Mouse (Mus musculus) limb, embryonic 11.5 days (tissue): ENCODE measurements around the gene Nwd2. TPM values are rescaled to one million over a fixed set of nuclear protein-coding genes. Genes with fewer than 3 reads are reported as not detected.
A peak's percentile ranks its signal among the peaks of the same experiment; 100 is the strongest.

Experiments used
- ATAC-seq: fragments of 200-750 bp; cut with Nextera tagmentation; 2 replicates; pipeline ENCODE4 v1.8.0; 2017; ENCODE audit warnings: low read depth; ENCODE audit not compliant: insufficient number of reproducible peaks, low FRiP score, low TSS enrichment
- DNase-seq: peaks from one replicate; pipeline ENCODE4 v3.0.0-alpha.2; 2015; ENCODE audit warnings: low spot score
- H3K27ac ChIP-seq: fragments of 300-500 bp; sonication (generic); replicated peaks from 2 replicates; pipeline ENCODE4 v1.5.1; 2014; ENCODE audit warnings: low read depth, mild to moderate bottlenecking, low read length
- H3K27me3 ChIP-seq: fragments of 300-500 bp; sonication (generic); 2 replicates; pipeline ENCODE4 v1.6.1; 2014; ENCODE audit warnings: mild to moderate bottlenecking, low read length, mixed read lengths; ENCODE audit not compliant: control insufficient read depth, insufficient read depth
- H3K36me3 ChIP-seq: fragments of 300-500 bp; sonication (generic); 2 replicates; pipeline ENCODE4 v1.6.1; 2014; ENCODE audit warnings: mild to moderate bottlenecking, low read length, moderate library complexity, mixed read lengths; ENCODE audit not compliant: control insufficient read depth, insufficient read depth
- H3K4me1 ChIP-seq: fragments of 300-500 bp; sonication (generic); 2 replicates; pipeline ENCODE4 v1.6.1; 2014; ENCODE audit warnings: low read length, mixed read lengths; ENCODE audit not compliant: control insufficient read depth, insufficient read depth
- H3K4me2 ChIP-seq: fragments of 300-500 bp; sonication (generic); 2 replicates; pipeline ENCODE4 v1.6.1; 2014; ENCODE audit warnings: low read depth, mild to moderate bottlenecking, moderate library complexity; ENCODE audit not compliant: severe bottlenecking
- H3K4me3 ChIP-seq: fragments of 300-500 bp; sonication (generic); 2 replicates; pipeline ENCODE4 v1.5.1; 2014; ENCODE audit warnings: low read depth, low read length
- H3K9ac ChIP-seq: fragments of 300-500 bp; sonication (generic); 2 replicates; pipeline ENCODE4 v1.6.1; 2014; ENCODE audit warnings: mild to moderate bottlenecking, low read length
- H3K9me3 ChIP-seq: fragments of 300-500 bp; sonication (generic); 2 replicates; pipeline ENCODE4 v1.6.1; 2016; ENCODE audit warnings: low read length; ENCODE audit not compliant: control insufficient read depth
- WGBS: fragments of 180-500 bp; shearing (Covaris S2); extraction: QIAGEN DNeasy Blood & Tissue Kit; methylation state at CpG from one replicate; pipeline ENCODE4 v1.1.7; 2014; 5-methylcytosine and 5-hydroxymethylcytosine counted together
- polyA plus RNA-seq: library from polyadenylated mRNA; unstranded; fragments of >200 nt; fragmentation: Nextera tagmentation; extraction: Ambion mirVana; gene quantifications from 2 replicates; pipeline ENCODE4 v1.2.1, GENCODE M21; 2014

The Nwd2 gene
- polyA plus RNA-seq, 1 experiment from 2014 or later: 0.15 TPM

DNA sequence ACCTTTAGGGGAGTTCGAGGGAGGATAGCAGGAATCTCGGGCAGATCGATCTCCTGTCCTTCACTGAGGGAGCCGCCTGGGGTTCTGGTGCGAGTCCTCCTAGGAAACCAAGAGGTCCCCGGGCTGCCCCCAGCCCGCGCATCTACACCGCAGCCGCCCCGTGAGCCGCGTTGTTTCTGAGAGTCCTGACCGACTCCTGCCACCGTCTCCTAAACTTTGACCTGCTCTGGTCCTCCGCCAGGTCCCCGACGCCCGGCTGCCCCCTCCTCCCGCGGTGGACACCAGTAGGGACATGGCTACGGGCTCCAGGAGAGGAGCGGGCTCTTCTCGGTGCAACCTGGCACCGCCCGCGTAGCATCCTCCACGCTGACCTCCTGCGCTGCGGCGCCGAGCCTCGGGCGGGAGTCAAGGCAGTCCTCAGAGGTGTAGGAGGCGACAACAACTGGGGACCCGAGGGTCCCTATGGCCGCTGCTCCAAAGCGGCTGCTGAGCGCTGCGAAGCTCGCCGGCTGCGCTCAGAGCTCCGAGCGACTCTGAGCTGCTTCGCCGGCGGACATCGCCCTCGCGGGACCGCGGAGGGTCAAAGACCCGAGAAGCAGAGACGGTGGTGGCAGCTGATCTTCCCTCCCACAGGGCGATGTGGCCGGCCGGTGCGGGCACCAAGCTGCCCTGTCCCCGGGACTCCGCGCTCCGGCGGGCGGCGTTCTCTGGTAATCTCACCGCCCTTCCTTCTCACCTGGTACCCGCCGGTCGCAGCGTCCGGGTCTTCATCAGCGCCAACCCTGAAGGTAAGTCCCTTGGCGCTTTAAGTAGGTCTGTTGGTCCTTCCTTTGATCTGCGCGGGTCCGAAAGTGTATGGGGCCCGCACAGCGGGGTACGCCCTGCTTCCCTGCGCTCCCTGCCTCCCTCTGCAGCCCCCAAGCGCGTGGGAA is 897 bp downstream of the Nwd2 start:
- peaks cover 35% of the 10 kb centered on the region for H3K27me3 ChIP-seq
- H3K4me1 ChIP-seq: no peaks in the 10 kb centered on the region
- H3K9ac ChIP-seq: peak overlapping the region; percentile 27; the same call in 1 of the 2 replicates
- H3K4me2 ChIP-seq: peak overlapping the region; percentile 90
- peak; percentile 54; the same call in 1 of the 2 replicates for ATAC-seq
- no peaks in the 10 kb centered on the region for H3K36me3 ChIP-seq
- peak overlapping the region; percentile 45 for H3K4me3 ChIP-seq
- DNase-seq: peak; percentile 48
- under 1% methylated on average over 83 of the region's 83 CpGs for WGBS
- no peak overlapping the region for H3K27ac ChIP-seq
- H3K9me3 ChIP-seq: no peaks in the 10 kb centered on the region

DNA sequence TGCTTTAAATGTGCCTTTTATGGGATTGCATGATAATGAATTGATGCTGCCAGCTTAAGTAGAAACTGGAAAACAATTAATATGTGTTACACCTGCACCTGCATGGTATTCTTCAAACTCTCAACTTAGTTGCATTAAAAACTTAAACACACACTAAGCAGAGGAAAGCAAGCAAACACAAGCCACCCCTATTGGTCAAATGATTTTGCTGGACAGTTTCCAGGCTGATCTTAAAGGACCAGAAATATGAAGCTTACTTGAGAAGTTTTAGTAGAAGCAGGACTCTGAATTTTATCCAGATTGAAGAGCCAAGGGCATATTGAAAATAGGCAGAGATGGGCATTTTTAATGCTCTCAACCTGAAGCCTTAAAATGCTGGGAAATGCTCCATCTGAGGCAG is 2.9 kb downstream of the Nwd2 start:
- ATAC-seq (no peak), DNase-seq (no peak)
- no peaks in the 10 kb centered on the region for H3K9me3 ChIP-seq
- no peak overlapping the region for H3K27ac ChIP-seq
- no peaks in the 10 kb centered on the region for H3K4me1 ChIP-seq
- H3K4me2 ChIP-seq: no peak overlapping the region
- no peaks in the 10 kb centered on the region for H3K36me3 ChIP-seq
- H3K27me3 ChIP-seq: peaks cover 35% of the 10 kb centered on the region
- no peak overlapping the region for H3K4me3 ChIP-seq
- no peak overlapping the region for H3K9ac ChIP-seq

DNA sequence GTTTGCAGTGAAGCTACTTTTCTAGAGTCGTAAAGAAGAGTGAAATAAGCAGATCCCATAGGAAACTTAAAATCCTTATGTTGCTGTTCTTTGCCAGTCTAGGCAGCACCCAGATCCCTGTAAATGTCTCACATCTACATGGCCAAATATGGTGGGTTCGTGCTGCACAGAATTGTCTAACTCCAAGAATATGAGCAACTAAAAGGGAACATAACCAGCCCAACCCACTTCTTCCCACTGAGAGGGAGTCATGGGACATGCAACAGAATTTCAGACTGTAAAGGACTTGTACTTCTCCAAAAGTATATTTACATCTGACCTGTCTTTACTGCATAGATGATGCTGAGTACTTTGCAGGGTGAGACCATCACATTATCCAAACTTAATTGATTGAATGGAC is 3.8 kb downstream of the Nwd2 start:
- ATAC-seq (no peak), DNase-seq (no peak)
- Histone ChIP-seq H3K9ac (no peak overlapping the region), H3K9me3 (no peaks in the 10 kb centered on the region), H3K4me3 (no peak overlapping the region), H3K4me1 (no peaks in the 10 kb centered on the region), H3K4me2 (no peak overlapping the region), H3K36me3 (no peaks in the 10 kb centered on the region), H3K27ac (no peak overlapping the region), H3K27me3 (peaks cover 35% of the 10 kb centered on the region)
- WGBS: 87% methylated on average over 2 of the region's 2 CpGs

DNA sequence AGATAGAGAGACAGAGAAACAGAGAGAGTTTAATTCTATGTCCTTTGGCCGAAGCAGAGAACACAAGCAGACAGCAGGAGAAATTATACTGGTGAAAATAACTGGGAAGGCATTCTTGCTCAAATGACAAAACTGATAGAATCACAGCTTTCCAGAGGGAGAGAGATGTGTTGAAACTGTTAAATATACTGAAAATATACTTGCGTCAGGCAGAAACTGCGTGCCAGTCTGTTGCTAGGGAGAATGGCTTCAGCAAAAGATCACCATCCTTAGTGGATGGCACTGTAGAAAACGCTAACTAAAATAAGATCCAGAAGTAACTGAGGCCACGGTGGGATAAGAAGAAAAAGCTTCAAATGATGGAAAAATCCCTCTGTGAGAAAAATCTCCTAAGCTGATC is 18.0 kb downstream of the Nwd2 start:
- Histone ChIP-seq H3K4me2 (no peak overlapping the region), H3K9ac (no peak overlapping the region), H3K27ac (no peak overlapping the region), H3K4me3 (no peak overlapping the region), H3K9me3 (no peaks in the 10 kb centered on the region), H3K27me3 (no peaks in the 10 kb centered on the region), H3K4me1 (no peaks in the 10 kb centered on the region), H3K36me3 (no peaks in the 10 kb centered on the region)
- WGBS: 91% methylated on average over 5 of the region's 5 CpGs
- DNase-seq (no peak), ATAC-seq (no peak)

DNA sequence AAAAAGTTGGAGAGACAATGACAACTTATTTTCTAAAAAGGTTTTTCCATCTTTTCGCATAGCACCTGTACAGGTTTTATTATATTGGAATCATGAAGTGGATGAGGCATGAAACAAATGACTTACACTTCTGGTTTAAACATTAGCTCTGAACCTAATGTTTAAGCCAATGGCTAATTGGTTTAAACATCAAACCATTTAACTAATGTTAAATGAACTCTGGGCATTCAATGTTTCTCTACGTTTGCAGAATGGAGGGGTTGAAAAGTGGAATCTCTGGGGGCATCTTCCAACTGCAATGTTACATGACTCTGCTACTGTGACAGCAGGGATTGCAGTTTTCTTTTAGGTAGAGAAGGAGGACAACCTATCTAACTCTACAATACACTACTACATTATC is 27.0 kb downstream of the Nwd2 start:
- Histone ChIP-seq H3K9ac (no peak overlapping the region), H3K9me3 (no peaks in the 10 kb centered on the region), H3K27me3 (no peaks in the 10 kb centered on the region), H3K36me3 (no peaks in the 10 kb centered on the region), H3K4me1 (no peaks in the 10 kb centered on the region), H3K4me2 (no peak overlapping the region), H3K4me3 (no peak overlapping the region), H3K27ac (no peak overlapping the region)
- DNase-seq: no peak
- 86% methylated on average over 2 of the region's 2 CpGs for WGBS
- ATAC-seq: no peak

DNA sequence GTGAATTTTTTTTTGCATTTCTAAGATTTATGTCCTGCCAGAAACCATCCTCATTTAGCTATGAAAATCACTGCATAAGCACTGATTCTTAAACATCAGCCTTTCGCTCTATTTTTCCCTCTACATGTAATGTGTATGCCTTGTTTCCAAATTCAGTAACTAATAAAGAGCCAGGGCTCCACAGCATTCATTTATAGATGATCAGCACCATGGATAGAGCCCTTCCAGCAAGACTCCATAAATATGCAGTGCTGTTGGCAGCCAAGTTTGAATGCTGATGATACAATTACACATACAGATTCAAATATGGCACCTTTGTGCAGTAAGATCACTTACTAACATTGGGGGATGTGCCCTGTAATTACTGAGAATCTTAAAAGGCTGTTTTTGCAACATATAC is 40.2 kb downstream of the Nwd2 start:
- no peak overlapping the region for H3K4me2 ChIP-seq

DNA sequence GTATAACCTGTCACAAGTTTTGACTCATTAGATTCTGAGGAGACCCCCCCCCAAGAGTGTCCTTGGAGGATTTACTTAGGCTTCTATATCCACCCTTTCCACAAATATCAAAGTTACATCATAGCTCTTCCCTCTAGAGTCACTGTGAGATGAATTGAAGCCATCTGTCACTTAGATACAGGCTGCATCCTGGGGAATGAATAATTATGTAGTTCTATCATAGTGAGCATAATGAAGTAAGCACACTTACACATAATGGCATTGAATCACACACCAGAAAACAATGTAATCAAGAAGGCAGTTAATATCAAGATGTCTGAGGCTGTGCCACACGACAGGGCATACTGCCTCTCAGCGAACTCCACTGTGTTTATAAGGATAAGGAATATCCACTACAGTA is 47.9 kb downstream of the Nwd2 start:
- Histone ChIP-seq H3K4me3 (no peak overlapping the region), H3K9me3 (no peaks in the 10 kb centered on the region), H3K36me3 (no peaks in the 10 kb centered on the region), H3K27me3 (no peaks in the 10 kb centered on the region), H3K4me2 (no peak overlapping the region), H3K9ac (no peak overlapping the region), H3K27ac (no peak overlapping the region), H3K4me1 (no peaks in the 10 kb centered on the region)
- no peak for DNase-seq
- 86% methylated on average over 2 of the region's 2 CpGs for WGBS
- no peak for ATAC-seq

More for the DNA sequence above, 40.2 kb downstream of the Nwd2 start:
- no peak for ATAC-seq
- no peaks in the 10 kb centered on the region for H3K9me3 ChIP-seq
- DNase-seq: no peak
- H3K4me1 ChIP-seq: no peaks in the 10 kb centered on the region
- no peak overlapping the region for H3K4me3 ChIP-seq
- no peak overlapping the region for H3K9ac ChIP-seq
- no peak overlapping the region for H3K27ac ChIP-seq
- H3K27me3 ChIP-seq: no peaks in the 10 kb centered on the region
- no peaks in the 10 kb centered on the region for H3K36me3 ChIP-seq
- WGBS: 77% methylated on average over 1 of the region's 1 CpGs

DNA sequence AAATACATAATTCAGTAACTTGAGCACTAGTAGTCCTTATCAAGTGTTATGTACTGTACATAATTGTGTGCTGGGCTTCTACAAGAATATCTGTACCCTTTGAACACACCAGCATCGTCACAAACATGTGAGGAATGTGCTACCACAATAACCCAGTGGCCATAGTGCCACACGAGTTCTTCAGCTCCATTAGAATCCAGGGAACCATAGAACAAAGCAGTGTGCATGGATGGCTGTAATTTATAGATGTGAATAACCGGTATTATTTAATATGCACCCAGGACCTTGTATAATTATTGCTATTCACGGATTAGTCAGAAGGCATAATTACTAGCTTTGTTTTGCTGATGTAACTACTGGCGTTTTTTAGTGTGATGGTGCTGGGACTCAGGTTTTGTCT is 48.3 kb downstream of the Nwd2 start:
- 76% methylated on average over 5 of the region's 5 CpGs for WGBS
- DNase-seq (no peak), ATAC-seq (no peak)
- H3K9me3 ChIP-seq: no peaks in the 10 kb centered on the region
- no peak overlapping the region for H3K4me2 ChIP-seq
- H3K27ac ChIP-seq: no peak overlapping the region
- H3K9ac ChIP-seq: no peak overlapping the region
- H3K27me3 ChIP-seq: no peaks in the 10 kb centered on the region
- H3K4me1 ChIP-seq: no peaks in the 10 kb centered on the region
- no peaks in the 10 kb centered on the region for H3K36me3 ChIP-seq
- no peak overlapping the region for H3K4me3 ChIP-seq
